Mouse (Mus musculus) retina, postnatal 7 days (tissue): ENCODE measurements around the gene Dxo.
"Not testable (repeated sequence)": the region's sequence is repeated elsewhere in the genome, so short reads cannot be mapped to it uniquely, and the experiment has no call there.

ENCODE experiments used
- DNase-seq: peaks from one replicate; pipeline ENCODE4 v3.0.0-alpha.2; 2012; ENCODE audit warnings: low read depth, low spot score

Dxo gene

DNA sequence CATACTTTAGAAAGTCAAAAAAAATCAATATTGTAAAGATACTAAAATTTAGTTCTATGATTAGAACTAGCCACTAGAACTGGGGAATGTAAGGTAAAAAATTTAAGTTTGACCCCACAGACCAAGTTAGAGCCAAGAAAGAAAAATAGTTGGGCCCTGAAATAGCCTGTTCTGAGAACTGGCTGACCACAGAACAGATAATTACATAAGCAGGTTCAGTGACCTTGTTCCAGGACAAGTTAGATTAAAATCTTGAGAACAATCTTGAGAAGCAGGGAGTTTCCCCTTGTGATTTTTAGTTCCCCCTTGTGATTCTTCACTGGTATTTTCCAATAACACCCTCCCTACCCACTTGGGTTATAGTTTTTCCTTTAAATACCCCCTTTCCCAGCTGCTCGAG lies 6.0 kb upstream of the Dxo start:
- DNase-seq = not testable (repeated sequence)

DNA sequence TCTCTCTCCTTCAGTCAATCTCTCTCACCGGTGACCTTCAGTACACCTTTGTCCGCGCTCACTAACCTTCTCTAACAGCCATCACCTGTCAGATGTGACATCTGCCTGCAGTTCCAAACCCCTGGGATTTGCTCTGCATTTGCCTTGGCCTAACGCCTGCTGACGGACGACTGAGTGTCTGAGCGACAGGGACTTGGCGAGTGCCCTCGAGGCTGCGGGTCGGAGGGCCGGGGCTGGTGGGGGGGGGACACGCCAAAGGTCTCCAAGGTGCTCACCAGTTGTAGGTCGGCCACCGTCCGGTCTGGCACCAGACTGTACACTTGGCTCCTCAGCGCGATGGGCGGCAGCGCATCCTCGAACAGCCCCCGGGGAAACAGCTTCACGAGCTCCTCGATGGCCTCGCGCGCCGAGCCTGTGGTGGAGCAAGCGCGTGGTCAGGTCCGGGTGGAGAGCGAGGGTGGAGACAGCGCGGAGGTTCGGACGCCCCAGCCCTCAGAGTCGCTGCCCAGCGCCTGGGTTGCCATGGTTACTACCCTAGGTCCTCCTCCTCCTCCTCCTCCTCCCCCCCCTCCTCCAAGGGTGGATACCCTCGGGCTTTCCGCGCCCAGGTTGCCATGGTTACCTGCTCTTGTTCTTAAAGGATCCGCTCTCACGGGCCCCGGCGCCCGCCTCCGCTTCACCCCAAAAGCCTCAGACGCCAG lies 514 bp upstream of the Dxo start:
- DNase-seq = peak; percentile 8

DNA sequence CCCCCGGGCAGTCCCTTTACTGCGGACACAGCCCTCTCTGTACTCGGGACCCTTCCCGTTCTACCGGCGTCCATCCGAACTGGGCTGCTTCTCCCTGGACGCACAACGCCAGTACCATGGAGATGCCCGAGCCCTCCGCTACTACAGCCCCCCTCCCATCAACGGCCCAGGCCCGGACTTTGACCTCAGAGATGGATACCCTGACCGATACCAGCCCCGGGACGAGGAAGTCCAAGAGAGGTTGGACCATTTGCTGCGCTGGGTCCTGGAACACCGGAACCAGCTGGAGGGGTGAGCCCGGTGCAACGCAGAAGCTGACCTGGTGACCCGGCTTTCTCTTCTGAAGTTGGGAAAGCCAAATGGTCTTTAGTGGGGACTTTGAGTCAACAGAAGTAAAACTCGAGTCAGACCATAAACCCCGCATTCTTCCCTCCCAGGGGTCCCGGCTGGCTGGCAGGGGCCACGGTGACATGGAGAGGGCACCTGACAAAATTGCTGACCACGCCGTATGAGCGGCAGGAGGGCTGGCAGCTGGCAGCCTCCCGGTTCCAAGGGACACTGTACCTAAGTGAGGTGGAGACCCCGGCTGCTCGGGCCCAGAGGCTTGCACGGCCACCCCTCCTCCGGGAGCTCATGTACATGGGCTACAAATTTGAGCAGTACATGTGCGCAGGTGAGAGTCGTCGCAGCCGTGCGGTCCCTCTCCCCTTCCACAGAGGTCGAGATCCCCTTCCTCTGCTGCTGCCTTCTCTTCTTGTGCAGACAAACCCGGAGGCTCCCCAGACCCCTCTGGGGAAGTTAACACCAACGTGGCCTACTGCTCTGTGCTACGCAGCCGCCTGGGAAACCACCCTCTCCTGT lies 875 bp downstream of the Dxo start:
- no peak for DNase-seq

DNA sequence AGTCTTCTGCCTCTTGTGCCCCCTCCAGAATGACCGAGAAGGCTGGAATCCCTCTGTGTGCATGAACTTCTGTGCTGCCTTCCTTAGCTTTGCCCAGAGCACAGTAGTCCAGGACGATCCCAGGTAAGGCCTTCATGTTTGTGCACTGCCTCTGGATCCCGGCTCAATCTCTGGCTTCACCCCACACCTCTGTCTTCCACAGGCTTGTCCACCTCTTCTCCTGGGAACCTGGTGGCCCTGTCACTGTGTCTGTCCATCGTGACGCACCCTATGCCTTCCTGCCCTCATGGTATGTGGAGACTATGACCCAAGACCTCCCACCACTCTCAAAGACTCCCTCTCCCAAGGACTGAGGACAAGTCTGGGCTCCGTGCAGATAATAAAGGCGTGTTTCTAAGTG lies 2.0 kb downstream of the Dxo start:
- DNase-seq = no peak

DNA sequence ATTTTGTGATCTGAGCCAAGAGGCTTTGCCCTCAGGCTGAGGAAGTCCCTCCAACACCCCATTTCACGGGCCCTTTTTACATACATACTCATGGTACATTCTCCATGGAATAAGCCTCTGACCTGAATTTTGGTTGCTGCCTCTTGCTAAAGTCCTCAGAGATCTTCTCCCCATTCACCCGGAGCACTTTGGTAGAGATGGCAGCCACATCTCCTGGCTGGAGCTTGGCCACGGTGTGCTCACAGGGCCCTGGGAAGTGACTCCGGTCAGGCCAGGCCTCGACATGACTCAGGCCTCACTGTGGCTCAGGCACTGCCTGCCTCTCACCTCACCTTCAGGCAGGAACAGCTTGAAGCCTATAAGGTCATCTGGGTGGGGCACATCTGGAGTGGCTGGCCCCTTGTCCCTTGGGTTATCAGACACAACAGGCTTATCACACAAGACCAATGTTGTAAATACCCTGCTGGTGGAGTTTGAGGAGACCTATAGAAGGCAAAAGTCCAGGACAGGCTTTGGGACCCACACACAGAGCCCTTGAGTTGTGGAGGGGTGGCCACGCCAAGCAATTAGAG lies 4.0 kb downstream of the Dxo start:
- DNase-seq = no peak

DNA sequence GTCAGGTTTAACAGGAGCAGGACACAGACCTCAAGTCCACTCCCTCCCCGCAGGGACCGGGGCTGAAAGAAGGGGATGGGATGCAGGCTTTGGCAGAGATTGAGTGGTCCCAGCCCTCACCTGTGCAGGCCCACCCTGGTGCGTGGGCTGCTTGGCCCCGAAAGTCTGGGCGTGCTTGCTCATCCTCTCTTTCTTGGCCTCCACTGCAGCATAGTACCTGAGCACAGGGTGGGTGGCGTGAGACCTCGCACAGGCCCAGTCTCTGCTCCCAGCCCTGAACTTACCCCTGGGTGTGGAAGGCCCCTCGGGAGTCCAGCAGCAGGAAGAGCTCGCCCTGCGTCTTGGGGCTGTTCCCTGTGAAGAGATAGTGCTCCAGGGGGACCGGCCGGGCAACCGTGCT lies 8.1 kb downstream of the Dxo start:
- no peak for DNase-seq

DNA sequence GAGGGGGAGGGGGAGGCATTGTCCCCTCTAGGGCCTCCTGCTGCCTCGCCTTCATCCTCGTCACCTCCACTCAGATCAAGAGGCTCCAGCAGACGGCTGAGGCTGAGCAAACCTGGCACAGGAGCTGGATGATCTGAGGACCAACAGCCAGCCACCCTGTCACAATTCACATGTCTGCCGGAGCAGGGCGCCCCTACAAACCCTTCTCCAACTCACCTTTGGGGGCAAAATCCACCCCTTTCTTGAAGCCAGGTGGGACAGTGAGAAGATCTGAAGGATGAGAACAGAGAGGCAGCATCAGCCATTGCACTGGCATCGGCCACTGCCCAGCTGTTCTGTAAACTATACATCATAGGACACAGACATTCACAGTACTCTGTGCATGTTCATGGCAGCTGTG lies 10.4 kb downstream of the Dxo start:
- DNase-seq = no peak

DNA sequence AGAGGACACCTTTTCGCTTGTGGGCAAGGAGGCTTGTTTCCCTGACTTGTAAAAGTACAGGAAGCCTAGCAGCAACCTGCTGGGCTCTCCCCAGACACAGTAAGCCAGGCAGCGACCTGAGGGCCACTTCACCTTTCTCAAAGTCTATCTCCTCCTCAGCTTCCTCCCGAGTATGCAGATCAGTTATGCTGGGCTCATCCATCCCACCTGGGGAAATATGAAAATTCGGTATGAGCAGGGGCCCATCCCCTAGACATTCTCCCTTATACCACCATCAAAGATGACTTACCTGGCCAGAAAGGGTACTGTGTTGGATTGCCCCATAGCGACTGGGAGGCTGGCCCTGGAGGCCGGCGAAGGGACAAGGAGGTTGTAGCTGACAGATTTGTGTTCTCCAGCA lies 10.8 kb downstream of the Dxo start:
- no peak for DNase-seq

DNA sequence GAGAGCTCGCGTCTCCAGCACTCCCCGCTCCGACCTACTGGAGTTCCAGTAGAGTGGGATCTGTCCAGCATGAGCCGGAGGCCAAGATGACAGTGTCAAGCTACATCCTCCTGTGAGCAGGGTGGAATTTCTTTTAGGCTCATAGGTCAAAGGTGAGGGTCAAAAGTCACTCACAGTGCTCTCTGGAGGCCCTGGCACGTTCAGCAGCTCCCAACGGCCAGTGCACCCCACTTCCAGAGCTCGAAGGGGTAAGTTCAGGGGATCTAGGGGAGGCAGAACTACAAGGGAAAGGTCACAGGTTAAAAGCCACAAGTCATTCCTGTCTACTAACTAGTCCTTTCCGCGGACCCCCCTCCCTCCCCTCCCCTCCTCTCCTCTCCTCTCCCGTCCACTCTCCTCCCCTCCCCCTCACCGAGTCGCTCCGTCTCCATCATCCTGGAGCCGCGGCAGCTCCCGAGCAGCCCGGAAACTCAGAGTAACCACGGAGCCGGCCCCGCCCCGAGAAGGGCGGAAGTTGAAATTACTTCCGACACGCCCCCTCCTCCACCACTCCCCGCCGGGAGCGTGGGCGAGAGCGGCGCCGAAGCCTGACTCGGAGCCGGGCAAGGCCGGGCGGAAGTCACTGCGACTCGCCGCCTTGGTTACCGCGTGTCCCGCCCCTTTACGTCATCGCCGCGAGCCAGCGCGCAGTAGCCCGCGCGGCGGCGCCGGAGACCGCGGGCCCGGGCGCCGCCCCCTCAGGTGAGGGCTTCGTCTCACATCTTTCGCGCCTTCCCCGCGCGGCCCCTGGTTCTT lies 13.1 kb downstream of the Dxo start, which contains the start of the genes Skiv2l and Nelfe:
Skiv2l (minus strand) TSS at position 489 of the 795 bp plus-strand sequence.
Nelfe (plus strand) TSS at position 670 of the 795 bp plus-strand sequence.
- DNase-seq = peak; percentile 94

DNA sequence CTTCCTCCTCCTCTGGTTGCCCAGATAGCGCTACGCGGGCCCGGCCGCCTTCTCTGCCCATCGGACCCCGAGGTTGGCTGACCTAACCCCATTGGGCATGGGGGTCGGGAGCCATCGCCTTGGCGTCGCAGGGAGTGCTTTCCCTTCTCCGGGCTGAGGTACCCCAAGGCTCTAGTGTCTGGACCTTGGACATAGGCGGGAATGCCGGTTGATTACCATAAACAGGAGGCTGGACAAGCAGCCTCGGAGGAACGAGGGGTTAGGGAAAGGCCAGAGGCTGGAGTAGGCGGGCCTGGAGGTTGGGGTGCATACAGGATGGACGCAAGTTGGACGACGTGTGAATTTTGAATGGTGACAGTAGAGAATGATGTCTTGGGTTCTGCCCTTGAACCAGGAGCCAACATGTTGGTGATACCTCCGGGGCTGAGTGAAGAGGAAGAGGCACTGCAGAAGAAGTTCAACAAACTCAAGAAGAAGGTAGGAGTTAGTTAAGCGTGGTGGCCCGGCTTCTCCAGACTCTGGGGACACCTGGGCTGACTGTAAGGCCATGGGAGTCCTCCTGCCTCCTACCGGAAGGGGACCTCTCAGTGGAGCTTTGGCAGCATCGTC lies 13.8 kb downstream of the Dxo start:
- no peak for DNase-seq

DNA sequence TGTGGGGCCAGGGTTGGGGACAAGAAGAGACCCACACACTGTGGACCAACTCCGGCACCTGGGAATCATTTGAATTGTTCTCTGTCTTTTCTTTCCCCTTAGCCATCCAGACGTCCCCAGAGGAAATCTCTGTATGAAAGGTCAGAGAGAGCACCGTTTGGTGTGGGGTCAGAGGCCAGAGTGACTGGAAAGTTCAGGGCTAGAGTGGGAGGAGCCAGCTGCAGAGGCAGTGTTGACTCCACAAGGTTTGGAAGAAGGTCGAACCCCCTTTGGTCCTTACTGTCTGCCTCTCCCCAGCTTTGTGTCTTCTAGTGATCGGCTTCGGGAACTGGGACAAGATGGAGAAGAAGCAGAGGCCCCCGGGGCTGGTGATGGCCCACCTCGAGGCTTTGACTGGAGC lies 16.7 kb downstream of the Dxo start:
- DNase-seq = no peak

DNA sequence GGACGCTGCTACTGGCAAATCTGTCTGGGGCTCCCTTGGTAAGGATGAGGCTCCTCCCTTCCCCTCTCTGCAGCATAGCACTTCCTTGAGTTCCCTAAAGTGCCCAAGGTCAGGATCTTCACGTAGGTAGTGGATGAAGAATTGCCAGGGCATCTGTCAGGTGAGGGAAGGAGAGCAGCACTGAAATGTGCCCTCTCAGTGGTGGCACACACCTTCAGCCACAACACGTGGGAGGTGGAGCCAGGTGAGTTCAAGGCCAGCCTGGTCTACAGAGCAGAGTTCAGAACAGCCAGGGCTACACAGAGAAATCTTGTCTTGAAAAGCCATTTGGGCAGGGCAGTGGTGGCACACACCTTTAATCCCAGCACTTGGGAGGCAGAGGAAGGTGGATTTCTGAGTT lies 17.9 kb downstream of the Dxo start:
- no peak for DNase-seq

DNA sequence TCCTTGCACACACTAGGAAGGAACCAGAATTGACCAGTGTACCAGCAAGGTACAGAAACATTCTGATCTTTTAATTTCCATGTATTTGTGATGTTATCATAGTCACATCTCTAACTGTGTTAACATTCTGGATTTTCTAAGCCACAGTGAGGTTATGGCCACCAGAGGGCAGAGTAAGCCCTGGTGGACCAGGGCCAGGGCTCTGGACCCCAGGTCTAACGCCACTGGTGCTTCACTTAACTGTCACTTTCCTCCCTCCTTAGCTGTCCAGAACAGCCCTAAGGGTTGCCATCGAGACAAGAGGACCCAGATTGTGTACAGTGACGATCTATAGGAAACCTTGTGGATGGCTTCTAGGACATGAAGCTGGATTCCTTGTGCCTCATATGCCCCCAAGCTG lies 19.0 kb downstream of the Dxo start:
- DNase-seq = peak; percentile 28

DNA sequence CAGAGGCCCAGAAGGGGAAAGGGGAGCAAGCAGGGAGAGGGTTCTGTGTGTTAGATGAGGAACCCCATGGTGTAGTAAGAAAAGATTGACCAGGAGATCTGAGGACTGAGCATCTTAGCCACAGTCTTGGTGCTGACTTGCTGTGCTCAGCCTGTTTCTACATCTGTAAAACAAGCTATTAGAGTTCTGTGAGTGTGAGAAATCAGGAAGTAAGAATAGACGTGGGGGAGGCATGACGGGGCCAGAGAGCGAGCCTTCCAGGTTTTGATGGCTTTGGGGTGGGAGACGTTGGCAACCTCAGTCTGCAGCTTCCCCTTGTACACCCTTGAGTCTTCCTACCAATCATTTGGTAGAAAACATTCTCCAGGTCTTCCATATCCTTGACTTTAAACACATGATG lies 21.9 kb downstream of the Dxo start:
- no peak for DNase-seq

DNA sequence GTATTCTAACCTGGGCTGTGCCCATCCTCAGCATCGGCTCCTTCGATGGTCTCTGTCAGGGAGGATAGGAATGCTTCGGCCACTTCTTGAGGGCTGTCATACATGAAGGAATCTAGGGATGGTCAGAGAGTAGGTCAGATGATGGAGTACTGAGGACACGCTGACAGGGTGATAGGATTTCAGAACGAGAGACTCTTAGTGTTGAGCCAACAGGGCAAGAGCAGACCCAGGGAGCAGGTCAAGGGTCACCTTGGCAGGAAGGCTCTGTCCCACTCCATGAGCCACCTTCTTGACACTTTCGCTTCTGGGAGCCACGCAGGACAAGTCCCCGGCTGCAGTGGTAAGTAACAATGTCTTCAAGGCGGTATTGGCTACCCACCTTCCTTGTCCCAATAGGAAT lies 23.7 kb downstream of the Dxo start:
- DNase-seq = no peak

DNA sequence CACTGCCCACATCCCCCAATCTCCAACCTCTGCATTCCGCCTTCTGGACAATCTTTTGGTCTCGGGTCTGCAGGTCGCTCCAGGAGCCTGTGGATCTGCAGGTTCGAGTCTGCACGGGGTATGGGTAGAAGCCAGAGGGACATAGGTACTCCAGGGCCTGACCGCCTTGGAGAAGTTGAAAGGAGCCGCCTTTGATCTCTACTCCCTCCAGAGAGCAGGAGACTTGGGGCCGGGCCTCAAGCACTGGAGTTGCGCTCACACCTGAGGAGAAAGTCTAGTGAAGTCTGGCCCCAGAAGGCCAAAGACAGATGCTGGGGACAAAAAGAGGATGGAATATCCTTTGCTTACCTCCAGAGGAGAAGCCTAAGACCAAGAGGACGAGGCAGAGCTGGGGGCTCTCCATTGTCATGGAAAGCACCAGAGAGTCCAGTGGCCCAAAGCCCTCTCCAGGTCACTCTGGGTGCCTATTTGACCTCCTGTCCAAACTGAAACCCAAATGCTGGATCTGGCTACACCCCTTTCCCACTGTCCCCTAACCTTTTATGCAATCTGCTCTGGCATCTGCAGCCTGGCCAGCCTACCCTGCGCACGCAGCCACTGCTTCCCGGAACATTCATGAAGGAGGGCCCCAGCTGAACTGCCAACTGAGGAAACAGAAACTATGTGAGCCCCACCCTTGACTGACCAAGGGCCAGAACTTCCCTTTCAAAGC lies 25.0 kb downstream of the Dxo start:
- no peak for DNase-seq

DNA sequence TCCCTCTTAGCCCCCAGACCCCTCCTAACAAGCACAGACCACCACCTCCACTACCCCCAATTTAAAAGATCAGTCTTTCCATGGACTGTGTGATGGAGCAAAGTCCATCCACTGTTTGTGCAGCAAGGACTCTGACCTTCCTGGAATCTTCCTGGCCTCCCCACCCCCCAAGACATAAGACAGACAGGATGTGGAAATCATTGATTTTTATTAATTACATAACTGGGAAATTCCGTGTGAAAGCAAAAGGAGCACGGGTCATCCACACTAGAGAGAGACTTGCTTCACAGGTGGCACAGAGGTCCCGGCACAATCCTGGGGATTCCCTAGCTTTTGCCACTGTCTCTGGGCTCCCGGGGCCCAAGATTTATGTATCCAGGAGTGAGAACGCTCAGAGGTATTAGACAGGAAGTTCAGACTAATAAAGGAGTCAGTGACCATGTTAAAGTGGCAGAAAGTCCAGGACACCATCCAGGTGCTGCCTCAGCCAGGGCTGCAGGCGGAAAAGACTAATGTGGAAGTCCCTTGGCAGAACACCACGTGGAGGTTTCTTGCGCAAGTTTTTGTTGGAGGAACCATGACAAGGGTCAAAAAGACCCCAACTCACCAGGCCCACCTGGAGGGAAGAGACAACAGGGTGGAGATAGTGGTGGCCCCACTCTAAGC lies 25.7 kb downstream of the Dxo start, which contains the start of gene Cfb:
Cfb (minus strand) TSS at position 103 of the 666 bp plus-strand sequence.
- DNase-seq = no peak

DNA sequence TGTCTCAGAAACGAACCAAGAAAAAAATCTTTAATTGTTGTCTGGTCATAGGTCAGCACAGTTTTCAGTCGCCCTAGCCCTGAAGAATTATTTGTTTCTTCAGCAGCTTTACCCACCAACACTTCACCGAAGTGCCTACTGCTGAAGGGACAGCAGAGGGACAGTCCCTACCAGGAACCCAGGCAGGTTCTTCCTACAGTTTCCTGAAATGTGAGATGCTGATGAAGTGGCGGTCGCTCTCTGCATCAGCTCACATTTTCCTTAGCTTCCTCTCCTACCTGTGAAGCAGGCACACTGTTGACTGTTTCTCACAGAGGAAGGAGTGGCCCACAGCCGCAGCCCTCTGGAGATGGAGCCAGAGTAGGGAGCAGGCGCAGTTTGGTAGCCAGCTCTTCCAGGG lies 29.2 kb downstream of the Dxo start:
- no peak for DNase-seq

DNA sequence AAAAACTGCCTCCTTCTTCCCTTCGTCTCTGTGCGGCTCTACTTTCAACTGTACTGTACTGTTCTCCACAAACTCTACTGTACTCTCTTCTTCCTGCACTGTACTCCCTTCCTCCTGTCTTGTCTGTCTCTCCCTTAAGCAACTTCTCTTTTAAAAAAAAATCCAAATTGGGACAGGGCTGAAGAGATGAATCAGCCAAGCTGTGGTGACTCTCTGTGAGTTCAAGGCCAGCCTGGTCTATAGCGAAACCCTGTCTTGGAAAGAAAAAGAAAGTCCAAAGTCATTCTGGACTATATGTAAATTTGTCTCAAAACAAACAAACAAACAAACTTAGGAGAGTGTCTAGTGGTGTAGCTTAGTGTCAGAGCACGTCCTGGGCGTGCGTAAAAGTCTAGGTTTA lies 37.5 kb downstream of the Dxo start:
- DNase-seq = no peak

DNA sequence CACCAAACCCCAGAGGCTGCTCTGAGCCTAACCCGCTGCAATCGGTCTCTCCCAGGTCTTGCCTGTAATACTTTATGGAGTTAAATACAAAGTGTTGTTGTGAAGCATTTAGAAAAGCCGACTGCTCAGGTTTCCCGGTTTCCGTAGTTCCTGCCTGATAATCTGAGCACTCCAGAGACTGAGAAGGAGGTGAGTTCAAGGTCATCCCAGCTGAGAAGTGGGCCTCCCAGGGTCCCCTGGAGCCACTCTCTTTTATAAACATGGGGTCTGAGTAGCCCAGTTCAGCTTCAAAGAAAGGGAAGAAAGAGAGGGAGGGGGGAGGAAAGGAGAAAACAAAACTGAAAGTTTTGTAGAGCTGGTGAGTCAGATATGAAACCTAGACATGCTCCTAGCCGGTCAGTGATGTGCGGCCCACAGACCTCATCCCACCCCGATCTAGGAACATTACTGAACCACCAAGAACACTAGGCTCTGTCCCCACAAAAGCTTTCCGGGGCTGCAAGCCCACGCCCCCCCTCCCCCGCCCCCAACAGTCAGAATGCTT lies 42.6 kb downstream of the Dxo start, which contains the start of gene Zbtb12:
Zbtb12 (plus strand) TSS at position 148 of the 544 bp plus-strand sequence.
- DNase-seq = no peak
